Mouse (Mus musculus) naive thymus-derived CD4-positive, alpha-beta T cell, adult 2 months (primary cell): Measurements from ENCODE around the gene Gjc1.

ENCODE experiments used
- DNase-seq: peaks from one replicate; pipeline ENCODE4 v3.0.0-alpha.2; 2011; ENCODE audit warnings: low read depth

Gene Gjc1

GRCm38 (mm10) chr11:102771916-102772714 lies 47.4 kb downstream of the Gjc1 start:
- DNase-seq, result no peak

- DNase-seq, result no peak
These were observed 48.7 kb downstream of the Gjc1 start for GRCm38 (mm10) chr11:102770662-102771435.

GRCm38 (mm10) chr11:102769993-102770661 lies 49.4 kb downstream of the Gjc1 start:
- DNase-seq, result no peak

GRCm38 (mm10) chr11:102769141-102769540 lies 50.4 kb downstream of the Gjc1 start:
- DNase-seq, result no peak

- DNase-seq, result no peak
These were observed 52.3 kb downstream of the Gjc1 start for GRCm38 (mm10) chr11:102767055-102767670.

GRCm38 (mm10) chr11:102765416-102765815 lies 54.1 kb downstream of the Gjc1 start:
- no peak for DNase-seq

- DNase-seq, result no peak
These were observed 56.3 kb downstream of the Gjc1 start for GRCm38 (mm10) chr11:102763009-102763767.

GRCm38 (mm10) chr11:102762248-102762647 lies 57.3 kb downstream of the Gjc1 start:
- no peak for DNase-seq

- no peak for DNase-seq
These were observed 57.9 kb downstream of the Gjc1 start, which contains the start of gene Adam11 for GRCm38 (mm10) chr11:102761309-102762210. Gene Adam11 (plus strand): TSS chr11:102761439.

- no peak for DNase-seq
These were observed 58.6 kb downstream of the Gjc1 start for GRCm38 (mm10) chr11:102760805-102761308.

GRCm38 (mm10) chr11:102758977-102759376 lies 60.5 kb downstream of the Gjc1 start:
- DNase-seq, result no peak

- DNase-seq, result no peak
These were observed 64.1 kb downstream of the Gjc1 start for GRCm38 (mm10) chr11:102755391-102755790.

GRCm38 (mm10) chr11:102754416-102754815 lies 65.1 kb downstream of the Gjc1 start:
- DNase-seq, result no peak

- no peak for DNase-seq
These were observed 65.7 kb downstream of the Gjc1 start for GRCm38 (mm10) chr11:102753591-102754324.

- no peak for DNase-seq
These were observed 66.5 kb downstream of the Gjc1 start for GRCm38 (mm10) chr11:102752896-102753590.

GRCm38 (mm10) chr11:102749712-102750111 lies 69.8 kb downstream of the Gjc1 start:
- no peak for DNase-seq
